Mouse (Mus musculus) lung, adult 2 months (tissue): ENCODE measurements around the gene Erap1.

ENCODE experiments used
- CTCF ChIP-seq: fragments of 200-500 bp; IDR thresholded peaks from 2 replicates; pipeline ENCODE4 v1.5.1; 2011; ENCODE audit warnings: mild to moderate bottlenecking, low read length, control low read depth; ENCODE audit not compliant: insufficient read depth
- POLR2A ChIP-seq: fragments of 200-500 bp; IDR thresholded peaks from 2 replicates; pipeline ENCODE4 v1.6.1; 2011; ENCODE audit warnings: low read depth, mild to moderate bottlenecking, control low read depth, low read length, borderline replicate concordance; ENCODE audit errors: extremely low read depth

DNA sequence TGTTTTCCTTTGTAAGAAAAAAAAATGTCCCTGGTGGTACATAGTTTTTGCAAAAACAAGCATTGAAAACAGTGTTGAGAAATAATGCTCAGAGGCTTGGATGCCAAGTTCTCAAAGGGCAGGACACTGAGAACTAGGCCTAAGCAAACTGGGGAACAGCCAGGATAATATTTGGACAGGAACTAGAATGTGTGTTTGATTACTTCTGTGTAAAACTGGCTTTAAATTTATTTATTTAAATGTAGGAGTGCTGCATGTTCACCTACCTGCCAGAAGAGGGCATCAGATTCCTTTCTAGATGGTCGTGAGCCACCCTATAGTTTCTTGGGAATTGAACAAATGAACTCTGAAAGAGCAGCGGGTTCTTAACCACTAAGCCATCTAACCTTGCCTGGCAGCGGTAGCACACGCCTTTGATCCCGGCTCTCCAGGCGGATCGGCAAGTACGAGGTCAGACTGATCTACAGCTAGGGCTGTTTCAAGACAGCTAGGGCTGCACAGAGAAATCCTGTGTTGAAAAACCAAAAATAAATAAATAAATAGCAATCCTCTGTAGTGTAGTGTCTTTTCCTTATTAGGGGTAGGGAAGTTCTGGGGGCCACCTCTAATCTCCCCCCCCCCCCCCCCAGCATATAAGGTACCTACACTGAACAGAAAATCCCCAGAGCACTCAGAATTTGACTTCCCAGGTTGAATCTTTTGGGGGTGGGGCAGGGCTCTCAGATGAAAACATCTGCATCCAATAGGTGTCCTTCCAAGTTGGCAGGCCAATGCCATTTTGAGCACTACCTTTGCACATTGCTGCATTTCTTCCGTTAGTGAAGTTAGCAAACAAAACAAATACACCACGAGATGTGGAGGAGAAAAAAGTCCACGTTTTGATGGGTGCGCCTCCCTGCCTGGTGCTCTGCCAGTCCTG, at the start of gene Erap1:
- TF ChIP-seq POLR2A: no peak
- peak; percentile 48 for TF ChIP-seq CTCF
